Mouse (Mus musculus): Measurements from ENCODE around the gene Trpv4.

- no peak for TF ChIP-seq CTCF (IDR thresholded peaks at IDR 0.05; ENCODE audit: low read depth, low read length)
- no peak for TF ChIP-seq POLR2A (IDR thresholded peaks at IDR 0.05; ENCODE audit: borderline replicate concordance, low read depth, low read length)
Measured at GRCm38 (mm10) chr5:114689700-114690366, 31.6 kb upstream of the Trpv4 start.

Measured in bone marrow macrophage, adult 2 months (primary cell).